Mouse (Mus musculus) forelimb bud, embryonic 11.5 days (tissue): ENCODE measurements around the gene Erlin1.

Experiments
- DNase-seq: peaks from one replicate; pipeline ENCODE4 v3.0.0-alpha.2; 2012; ENCODE audit warnings: low read depth, low spot score

Erlin1 gene

GRCm38 (mm10) chr19:44000061-44000460, 69.5 kb downstream of the Erlin1 start:
- DNase-seq, result no peak

GRCm38 (mm10) chr19:43998802-43999527, 70.6 kb downstream of the Erlin1 start:
- DNase-seq, result no peak

GRCm38 (mm10) chr19:43998101-43998500, 71.5 kb downstream of the Erlin1 start:
- no peak for DNase-seq

GRCm38 (mm10) chr19:43995427-43995826, 74.2 kb downstream of the Erlin1 start:
- DNase-seq, result no peak

- no peak for DNase-seq
These were observed 77.1 kb downstream of the Erlin1 start for GRCm38 (mm10) chr19:43992464-43992863.

GRCm38 (mm10) chr19:43990362-43990761, 79.2 kb downstream of the Erlin1 start:
- DNase-seq, result no peak

- no peak for DNase-seq
These were observed 83.4 kb downstream of the Erlin1 start, which contains the start of gene Cpn1 for GRCm38 (mm10) chr19:43986069-43986794. Gene Cpn1 (minus strand): TSS chr19:43986556.
